Mouse (Mus musculus) bone marrow, adult 2 months (tissue): ENCODE results near the gene Ube2cbp.

Experiments
- CTCF ChIP-seq: fragments of 200-500 bp; IDR thresholded peaks from 2 replicates; pipeline ENCODE4 v1.5.1; 2011; ENCODE audit warnings: low read length, control low read depth; ENCODE audit not compliant: control insufficient read depth, insufficient read depth
- POLR2A ChIP-seq: fragments of 200-500 bp; IDR thresholded peaks from 2 replicates; pipeline ENCODE4 v1.6.1; 2011; ENCODE audit warnings: low read depth, mild to moderate bottlenecking, control low read depth, low read length, borderline replicate concordance; ENCODE audit not compliant: control insufficient read depth

DNA sequence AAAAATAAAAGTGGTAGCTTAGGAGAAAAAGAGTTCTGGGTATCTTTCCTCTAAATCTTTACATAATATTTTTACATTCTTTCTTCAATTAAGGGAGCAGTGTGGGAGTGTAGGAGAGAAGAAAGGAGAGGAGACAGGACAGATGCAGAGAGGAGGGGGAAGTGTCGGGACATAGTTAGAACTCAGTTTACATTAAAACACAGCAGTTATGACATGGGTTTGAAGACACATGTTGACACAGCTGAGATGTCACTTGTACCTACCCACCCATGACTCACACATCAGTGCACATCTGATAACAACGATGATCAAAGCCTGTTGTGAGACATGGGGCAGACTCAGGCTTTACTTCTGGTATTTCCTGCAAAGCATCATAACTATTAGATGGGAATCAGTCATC, 87.8 kb downstream of the Ube2cbp start:
- TF ChIP-seq CTCF (no peak), POLR2A (no peak)
